Mouse (Mus musculus): ENCODE results near the gene Hikeshi. TPM values are rescaled to one million over a fixed set of nuclear protein-coding genes. Genes with fewer than 3 reads are reported as not detected.

Gene Hikeshi
- polyA plus RNA-seq, 1 experiment from 2014 or later: 48.2 TPM

DNA sequence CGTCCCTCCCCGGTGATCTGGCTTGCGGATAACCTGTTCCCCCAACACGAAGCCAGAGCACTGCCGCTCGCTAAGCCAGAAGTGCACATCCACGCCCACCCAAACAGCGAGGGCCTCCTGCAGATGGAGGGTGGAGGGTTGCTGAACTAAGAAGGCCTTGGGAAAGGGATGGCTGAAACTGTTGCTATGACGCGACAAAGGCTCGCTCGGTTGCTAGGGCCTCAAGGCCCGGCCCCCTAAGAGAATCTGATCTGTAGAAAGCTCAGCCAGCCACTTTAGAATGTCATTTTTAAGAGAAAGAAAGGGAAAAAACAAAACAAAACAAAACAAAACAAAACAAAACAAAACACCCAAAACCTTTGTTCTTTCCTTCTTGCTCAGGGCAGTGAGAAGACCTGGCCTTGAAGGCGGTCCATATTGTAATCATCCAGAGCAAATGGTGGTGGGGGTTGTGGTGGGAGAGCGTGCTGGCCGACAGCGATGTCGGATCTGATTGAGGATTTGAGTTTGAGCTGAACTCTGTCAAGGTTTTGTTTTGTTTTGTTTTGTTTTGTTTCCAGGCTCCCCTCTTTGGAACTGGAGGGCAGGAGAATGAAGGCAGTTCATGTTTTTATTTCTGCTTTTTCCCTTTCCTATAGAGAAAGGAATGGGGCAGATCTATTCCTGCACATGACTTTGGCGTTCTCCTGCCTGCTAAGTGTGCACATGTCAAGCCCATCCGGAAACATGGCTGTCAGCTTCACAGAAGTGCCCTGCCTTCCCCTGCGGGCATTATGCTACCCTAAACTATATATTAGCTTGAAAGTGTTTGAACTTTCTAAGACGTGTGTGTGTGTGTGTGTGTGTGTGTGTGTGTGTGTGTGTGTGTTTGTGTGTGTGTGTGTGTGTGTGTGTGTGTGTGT lies 37.3 kb downstream of the Hikeshi start, which contains the start of gene Ccdc81:
TSS of gene Ccdc81 (minus strand) at position 188 of the 902 bp plus-strand sequence.
- 51% methylated on average over 22 of the region's 22 CpGs for WGBS (ENCODE audit: insufficient replicate concordance)

GRCm38 (mm10) chr7:89903007-89903406 lies 38.0 kb downstream of the Hikeshi start:
- H3K9ac ChIP-seq (ENCODE audit: low read depth, low read length): no peak overlapping the region
- H3K27ac ChIP-seq (ENCODE audit: low read length): no peak overlapping the region
- H3K4me2 ChIP-seq (ENCODE audit: low read depth, low read length): no peak overlapping the region
- no peak overlapping the region for H3K4me3 ChIP-seq (ENCODE audit: low read depth, low read length)
- H3K36me3 ChIP-seq (ENCODE audit: control insufficient read depth, insufficient read depth): no peaks in the 10 kb centered on the region
- 67% methylated on average over 8 of the region's 8 CpGs for WGBS (ENCODE audit: insufficient replicate concordance)
- no peak for ATAC-seq (ENCODE audit: low read depth)
- no peaks in the 10 kb centered on the region for H3K27me3 ChIP-seq (ENCODE audit: control insufficient read depth, insufficient read depth, low read depth, low read length)
- no peaks in the 10 kb centered on the region for H3K4me1 ChIP-seq (ENCODE audit: control insufficient read depth, low read depth, low read length)
- H3K9me3 ChIP-seq (replicated peaks; ENCODE audit: control insufficient read depth, low read length): no peaks in the 10 kb centered on the region

More for the DNA sequence above, 37.3 kb downstream of the Hikeshi start, which contains the start of gene Ccdc81:
- Histone ChIP-seq H3K4me2 (ENCODE audit: low read depth, low read length) (no peak within 1 kb of the TSS), H3K4me3 (ENCODE audit: low read depth, low read length) (no peak within 1 kb of the TSS), H3K4me1 (ENCODE audit: control insufficient read depth, low read depth, low read length) (no peaks in the 10 kb centered on the region), H3K9ac (ENCODE audit: low read depth, low read length) (no peak within 1 kb of the TSS), H3K27ac (ENCODE audit: low read length) (no peak within 1 kb of the TSS), H3K36me3 (ENCODE audit: control insufficient read depth, insufficient read depth) (no peaks in the 10 kb centered on the region), H3K9me3 (replicated peaks; ENCODE audit: control insufficient read depth, low read length) (no peaks in the 10 kb centered on the region), H3K27me3 (ENCODE audit: control insufficient read depth, insufficient read depth, low read depth, low read length) (no peaks in the 10 kb centered on the region)
- ATAC-seq (ENCODE audit: low read depth): no peak

GRCm38 (mm10) chr7:89891856-89892255 lies 49.1 kb downstream of the Hikeshi start:
- Histone ChIP-seq H3K9me3 (replicated peaks; ENCODE audit: control insufficient read depth, low read length) (no peaks in the 10 kb centered on the region), H3K9ac (ENCODE audit: low read depth, low read length) (no peak overlapping the region), H3K27me3 (ENCODE audit: control insufficient read depth, insufficient read depth, low read depth, low read length) (no peaks in the 10 kb centered on the region), H3K4me2 (ENCODE audit: low read depth, low read length) (no peak overlapping the region), H3K4me1 (ENCODE audit: control insufficient read depth, low read depth, low read length) (no peaks in the 10 kb centered on the region), H3K36me3 (ENCODE audit: control insufficient read depth, insufficient read depth) (no peaks in the 10 kb centered on the region), H3K4me3 (ENCODE audit: low read depth, low read length) (no peak overlapping the region), H3K27ac (ENCODE audit: low read length) (no peak overlapping the region)
- 28% methylated on average over 4 of the region's 4 CpGs for WGBS (ENCODE audit: insufficient replicate concordance)
- no peak for ATAC-seq (ENCODE audit: low read depth)

DNA sequence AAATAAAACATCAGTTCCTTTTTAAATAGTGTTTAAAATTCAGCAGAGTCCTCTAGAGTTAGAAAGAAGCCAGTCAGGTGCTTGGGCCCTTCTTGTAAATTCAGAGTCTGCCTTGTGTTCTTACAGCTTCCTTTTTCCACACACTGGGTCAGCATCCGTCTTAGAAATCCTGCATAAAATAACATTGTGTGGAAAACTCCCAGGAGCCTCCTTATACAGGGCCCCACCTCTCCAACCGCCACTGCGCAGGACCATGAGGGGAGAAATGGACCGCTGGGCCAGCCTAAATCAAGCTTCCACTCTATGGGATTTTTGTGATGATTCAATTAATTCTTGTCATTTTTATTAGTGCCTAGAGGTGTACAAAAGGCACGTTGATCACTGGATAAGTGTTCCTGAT lies 49.6 kb downstream of the Hikeshi start:
- H3K9me3 ChIP-seq (replicated peaks; ENCODE audit: control insufficient read depth, low read length): no peaks in the 10 kb centered on the region
- 64% methylated on average over 5 of the region's 5 CpGs for WGBS (ENCODE audit: insufficient replicate concordance)
- ATAC-seq (ENCODE audit: low read depth): no peak

DNA sequence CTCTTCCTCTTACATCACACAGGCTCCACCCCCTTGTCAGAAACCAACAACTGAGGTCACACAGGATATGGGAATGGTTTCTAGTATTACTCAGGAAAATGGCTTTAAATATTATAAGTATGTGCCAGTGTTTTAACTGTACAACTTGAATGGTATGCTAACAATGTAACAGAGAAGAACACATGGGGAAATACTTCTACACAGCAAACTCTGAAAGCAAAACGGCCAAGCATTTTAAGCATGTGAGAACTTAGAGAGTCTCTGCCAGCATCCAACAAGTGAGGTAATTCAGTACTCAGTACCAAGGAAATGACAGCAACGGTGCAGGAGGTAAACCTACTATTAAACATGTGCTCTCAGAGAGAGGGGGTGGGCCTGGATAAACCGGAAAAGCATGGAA lies 56.5 kb downstream of the Hikeshi start:
- Histone ChIP-seq H3K4me1 (ENCODE audit: control insufficient read depth, low read depth, low read length) (no peaks in the 10 kb centered on the region), H3K9me3 (replicated peaks; ENCODE audit: control insufficient read depth, low read length) (no peaks in the 10 kb centered on the region), H3K36me3 (ENCODE audit: control insufficient read depth, insufficient read depth) (no peaks in the 10 kb centered on the region), H3K9ac (ENCODE audit: low read depth, low read length) (no peak overlapping the region), H3K27ac (ENCODE audit: low read length) (no peak overlapping the region), H3K4me2 (ENCODE audit: low read depth, low read length) (no peak overlapping the region), H3K27me3 (ENCODE audit: control insufficient read depth, insufficient read depth, low read depth, low read length) (no peaks in the 10 kb centered on the region), H3K4me3 (ENCODE audit: low read depth, low read length) (no peak overlapping the region)
- WGBS (ENCODE audit: insufficient replicate concordance): 46% methylated on average over 3 of the region's 3 CpGs
- ATAC-seq (ENCODE audit: low read depth): no peak

More for the DNA sequence above, 49.6 kb downstream of the Hikeshi start:
- no peak overlapping the region for H3K9ac ChIP-seq (ENCODE audit: low read depth, low read length)
- no peaks in the 10 kb centered on the region for H3K4me1 ChIP-seq (ENCODE audit: control insufficient read depth, low read depth, low read length)
- no peak overlapping the region for H3K4me2 ChIP-seq (ENCODE audit: low read depth, low read length)
- H3K4me3 ChIP-seq (ENCODE audit: low read depth, low read length): no peak overlapping the region
- no peak overlapping the region for H3K27ac ChIP-seq (ENCODE audit: low read length)
- H3K36me3 ChIP-seq (ENCODE audit: control insufficient read depth, insufficient read depth): no peaks in the 10 kb centered on the region
- H3K27me3 ChIP-seq (ENCODE audit: control insufficient read depth, insufficient read depth, low read depth, low read length): no peaks in the 10 kb centered on the region

DNA sequence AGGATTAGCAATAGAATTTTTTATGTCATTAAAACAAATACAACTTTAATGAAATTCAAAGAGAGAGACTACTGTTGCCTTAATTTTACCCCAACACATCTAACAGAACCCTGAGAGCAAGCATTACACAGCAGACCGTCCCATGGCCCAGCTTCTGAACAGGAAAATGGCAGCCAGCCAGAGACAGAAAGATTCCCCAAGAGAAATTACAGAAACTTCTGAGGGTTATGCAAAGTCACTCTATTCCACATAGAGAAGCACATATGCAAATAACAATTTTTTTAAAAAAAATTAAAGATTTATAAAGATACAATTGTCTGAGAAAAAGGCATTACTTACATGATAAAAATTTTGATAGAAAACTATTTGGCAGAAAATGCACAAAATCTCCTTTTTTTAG lies 61.3 kb downstream of the Hikeshi start:
- no peak for ATAC-seq (ENCODE audit: low read depth)
- H3K9me3 ChIP-seq (replicated peaks; ENCODE audit: control insufficient read depth, low read length): no peaks in the 10 kb centered on the region
- 59% methylated on average over 1 of the region's 1 CpGs for WGBS (ENCODE audit: insufficient replicate concordance)

More for the DNA sequence above, 61.3 kb downstream of the Hikeshi start:
- Histone ChIP-seq H3K36me3 (ENCODE audit: control insufficient read depth, insufficient read depth) (no peaks in the 10 kb centered on the region), H3K27ac (ENCODE audit: low read length) (no peak overlapping the region), H3K4me2 (ENCODE audit: low read depth, low read length) (no peak overlapping the region), H3K4me1 (ENCODE audit: control insufficient read depth, low read depth, low read length) (no peaks in the 10 kb centered on the region), H3K27me3 (ENCODE audit: control insufficient read depth, insufficient read depth, low read depth, low read length) (no peaks in the 10 kb centered on the region), H3K9ac (ENCODE audit: low read depth, low read length) (no peak overlapping the region), H3K4me3 (ENCODE audit: low read depth, low read length) (no peak overlapping the region)

Other genes starting within 250 kb of the Hikeshi start
- gene Ccdc81, start 37.6 kb downstream of the Hikeshi start, polyA plus RNA-seq (2015; fragmentation: Nextera tagmentation; extraction: Ambion mirVana): not detected in 2 replicates
- gene Eed, start 39.8 kb upstream of the Hikeshi start, polyA plus RNA-seq (2015; fragmentation: Nextera tagmentation; extraction: Ambion mirVana): 25.7 and 26.2 TPM in 2 replicates
- gene Picalm, start 189.0 kb upstream of the Hikeshi start, polyA plus RNA-seq (2015; fragmentation: Nextera tagmentation; extraction: Ambion mirVana): 43.6 and 49.6 TPM in 2 replicates